Mouse (Mus musculus) gastrocnemius, postnatal 10 days (tissue): Measurements from ENCODE around the gene Elfn2. TPM values are rescaled to one million over a fixed set of nuclear protein-coding genes. Genes with fewer than 3 reads are reported as not detected.

Experiments used
- total RNA-seq, 2 experiments: library from RNA; stranded (reverse); gene quantifications; 2 replicates each; pipeline ENCODE4 v1.2.3; 2021

Gene Elfn2
- total RNA-seq, 2 experiments from 2014 or later = 0.20 to 0.23 TPM

Other genes starting within 250 kb of the Elfn2 start
- gene Il2rb, start 223.5 kb downstream of the Elfn2 start, total RNA-seq = under 1 TPM in 1 of 2 experiments, not detected in 1; 0.18 TPM
- 10 to 100 TPM; 53.5 to 58.3 TPM for gene C1qtnf6, start 187.4 kb downstream of the Elfn2 start, total RNA-seq
- under 1 TPM in 1 of 2 experiments, not detected in 1; 0.40 TPM for gene Sstr3, start 174.1 kb downstream of the Elfn2 start, total RNA-seq
- gene Rac2, start 146.0 kb downstream of the Elfn2 start, total RNA-seq = 10 to 100 TPM in 1 of 2 experiments, 1 to 10 TPM in 1; 1.7 to 12.4 TPM
- gene Cyth4, start 121.7 kb downstream of the Elfn2 start, total RNA-seq = 1 to 10 TPM; 3.1 to 7.7 TPM
- gene Mfng, start 54.7 kb upstream of the Elfn2 start, total RNA-seq = 1 to 10 TPM; 7.9 to 9.5 TPM
- 10 to 100 TPM in 1 of 2 experiments, 1 to 10 TPM in 1; 9.3 to 11.3 TPM for gene Card10, start 84.3 kb upstream of the Elfn2 start, total RNA-seq
- gene Cdc42ep1, start 123.9 kb upstream of the Elfn2 start, total RNA-seq = 10 to 100 TPM; 26.3 to 35.0 TPM
- gene Lgals2, start 136.8 kb upstream of the Elfn2 start, total RNA-seq = not detected
- gene Gga1, start 158.4 kb upstream of the Elfn2 start, total RNA-seq = 10 to 100 TPM; 31.1 to 33.8 TPM
- not detected for gene Gm49510, start 180.9 kb upstream of the Elfn2 start, total RNA-seq
- 10 to 100 TPM in 1 of 2 experiments, 1 to 10 TPM in 1; 6.0 to 11.6 TPM for gene Sh3bp1, start 181.0 kb upstream of the Elfn2 start, total RNA-seq
- 10 to 100 TPM in 1 of 2 experiments, 1 to 10 TPM in 1; 9.4 to 10.1 TPM for gene Pdxp, start 195.1 kb upstream of the Elfn2 start, total RNA-seq
- gene Lgals1, start 208.0 kb upstream of the Elfn2 start, total RNA-seq = 100 to 1,000 TPM; 679 to 727 TPM
- gene Nol12, start 216.2 kb upstream of the Elfn2 start, total RNA-seq = 10 to 100 TPM; 27.1 to 30.7 TPM
- 10 to 100 TPM; 65.1 to 76.8 TPM for gene Triobp, start 229.0 kb upstream of the Elfn2 start, total RNA-seq